Mouse (Mus musculus) monocyte, adult 59 days (primary cell): ENCODE measurements around the gene Ethe1. TPM values are rescaled to one million over a fixed set of nuclear protein-coding genes. Genes with fewer than 3 reads are reported as not detected.

Source experiments
- total RNA-seq, 2 experiments: library from RNA; stranded (reverse); gene quantifications; one replicate each; pipeline ENCODE4 v1.2.4; 2023

Gene Ethe1
- total RNA-seq = 10 to 100 TPM; 34.1 to 40.4 TPM

DNA sequence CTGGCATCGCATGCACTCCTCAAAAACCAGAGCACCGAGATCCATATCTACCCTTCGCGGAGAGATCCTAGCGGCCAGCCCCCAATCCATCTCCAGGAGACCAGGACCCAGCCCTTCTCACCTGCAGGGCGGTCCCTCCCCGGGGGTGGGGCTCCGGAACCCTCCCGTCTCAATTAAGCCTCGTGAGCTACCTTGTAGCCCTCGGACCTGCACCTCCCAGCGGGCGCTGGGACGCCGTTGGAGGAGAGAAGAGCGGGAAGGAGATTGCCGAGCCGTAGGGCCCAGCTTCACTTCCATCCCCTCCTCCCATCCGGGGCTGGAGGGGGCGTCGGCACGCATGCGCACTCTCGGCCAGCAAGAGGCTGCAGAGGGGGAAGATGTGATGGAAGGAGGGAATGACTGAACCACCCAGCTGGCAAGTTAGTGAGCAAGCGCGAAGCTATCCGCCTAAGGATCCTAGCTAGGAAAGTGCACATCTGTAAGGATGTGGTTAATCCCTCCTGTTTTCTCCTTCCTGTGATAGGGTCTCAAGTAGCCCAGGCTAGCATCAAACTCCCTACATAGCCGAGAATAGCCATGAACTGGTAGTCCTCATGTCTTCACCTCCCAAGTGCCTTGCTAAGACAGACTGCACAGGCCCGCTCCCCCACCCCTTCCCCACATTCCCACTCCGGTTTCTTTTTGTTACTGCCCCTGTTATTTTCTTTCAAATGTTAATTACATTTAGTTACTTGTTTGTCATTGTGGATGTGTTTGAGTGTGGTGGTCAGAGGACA lies at the start of gene Ethe1, which contains the start of gene Zfp575:
TSS of gene Ethe1 (plus strand) at position 214 of the 776 bp plus-strand sequence.
TSS of gene Zfp575 (minus strand) at position 312 of the 776 bp plus-strand sequence.

DNA sequence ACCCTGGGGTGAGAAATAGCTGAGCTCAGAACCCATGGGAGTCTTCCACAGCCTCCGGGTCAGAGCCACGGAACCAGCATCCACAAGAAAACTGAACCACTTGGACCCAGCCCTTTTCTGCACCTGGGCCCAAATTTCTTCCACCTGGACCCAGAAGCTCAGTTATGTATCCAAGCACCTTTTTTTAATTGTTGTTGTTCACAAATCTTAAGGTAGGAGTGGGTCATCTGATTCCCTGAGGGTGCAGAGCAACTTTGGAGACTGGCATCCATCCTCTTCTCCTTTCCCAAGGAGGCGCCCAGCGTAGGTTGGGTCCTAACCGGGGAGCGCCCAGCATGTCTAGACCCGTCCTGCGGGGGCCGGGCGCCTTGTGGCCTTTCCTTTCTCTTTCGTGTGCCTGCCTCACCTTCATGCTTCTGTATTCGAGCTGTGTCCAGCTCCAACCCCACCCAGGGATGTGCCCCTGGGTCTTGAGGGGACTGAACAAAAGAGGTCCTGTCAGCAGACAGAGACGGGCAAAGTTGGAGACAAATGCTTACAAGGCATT lies 41.2 kb upstream of the Ethe1 start, which contains the start of the genes Pinlyp and Xrcc1:
TSS of gene Pinlyp (minus strand) at position 51 of the 547 bp plus-strand sequence.
TSS of gene Xrcc1 (plus strand) at position 222 of the 547 bp plus-strand sequence.

DNA sequence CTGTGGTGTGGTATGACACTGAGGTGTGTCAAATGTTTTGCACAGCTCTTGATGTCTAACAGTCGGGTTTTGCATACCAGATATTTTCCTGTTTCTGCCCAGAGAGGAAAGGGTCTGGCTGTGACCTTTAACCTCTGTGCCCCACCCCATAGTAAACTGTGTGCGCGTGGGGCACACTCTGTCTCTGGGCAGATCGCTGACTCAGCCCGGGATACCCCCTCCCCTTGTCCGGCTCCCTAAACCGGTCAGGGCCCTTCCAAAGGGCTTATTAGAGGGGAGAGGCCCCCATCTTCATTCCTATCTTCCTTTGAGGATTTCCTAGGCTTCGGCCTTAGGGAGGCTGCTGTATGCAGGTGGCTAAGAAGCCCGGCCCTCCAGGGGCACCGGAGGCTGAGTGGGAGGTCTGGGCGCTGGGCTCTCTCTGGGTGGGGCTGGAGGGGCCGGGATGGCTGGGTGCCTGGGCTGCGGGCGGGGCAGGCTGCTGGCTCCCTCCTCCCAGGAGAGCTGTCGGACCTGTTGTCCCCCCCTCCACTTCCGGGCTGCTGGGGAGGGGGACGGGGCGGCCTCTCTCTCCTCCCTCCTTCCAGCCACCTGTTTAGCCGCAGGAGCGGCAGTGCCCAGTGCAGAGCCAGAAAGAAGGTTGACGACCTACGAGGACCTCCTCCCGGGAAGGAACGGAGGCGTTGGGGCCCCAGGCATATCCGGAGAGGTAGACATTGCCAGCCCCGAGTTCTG lies 23.0 kb downstream of the Ethe1 start, which contains the start of gene Phldb3:
TSS of gene Phldb3 (plus strand) at position 620 of the 735 bp plus-strand sequence.

DNA sequence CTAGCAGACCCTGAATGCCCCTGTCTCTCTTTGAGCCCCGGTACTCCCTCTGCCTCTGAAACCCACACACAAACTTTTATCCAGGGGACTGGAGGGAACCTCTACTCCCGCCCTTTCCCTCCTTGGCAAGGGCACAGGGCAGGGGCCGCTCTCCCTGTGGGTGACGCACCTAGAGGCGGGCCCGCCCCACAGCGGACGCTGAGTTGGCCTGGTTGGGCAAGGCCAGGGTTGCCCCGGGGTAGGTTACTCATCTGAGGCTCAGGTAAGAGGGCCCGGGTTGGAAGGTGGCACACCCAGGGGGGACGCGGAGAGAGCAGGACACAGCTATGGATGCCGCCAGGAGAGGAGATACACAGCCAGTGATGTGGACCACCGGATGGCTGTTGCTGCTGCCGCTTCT lies 48.9 kb downstream of the Ethe1 start, which contains the start of gene Lypd3:
TSS of gene Lypd3 (plus strand) at position 287 of the 400 bp plus-strand sequence.

Other genes with a start within 250 kb of the Ethe1 start
- not detected for gene Lypd5, start 238.3 kb upstream of the Ethe1 start, total RNA-seq
- 10 to 100 TPM; 12.7 to 20.6 TPM for gene Kcnn4, start 217.3 kb upstream of the Ethe1 start, total RNA-seq
- 10 to 100 TPM; 55.8 to 62.5 TPM for gene Smg9, start 187.9 kb upstream of the Ethe1 start, total RNA-seq
- 1 to 10 TPM; 3.3 to 8.2 TPM for gene Irgc1, start 135.2 kb upstream of the Ethe1 start, total RNA-seq
- gene Plaur, start 125.1 kb upstream of the Ethe1 start, total RNA-seq = 100 to 1,000 TPM; 744 to 846 TPM
- gene Cadm4, start 105.5 kb upstream of the Ethe1 start, total RNA-seq = not detected
- gene Zfp428, start 80.5 kb upstream of the Ethe1 start, total RNA-seq = under 1 TPM; 0.55 to 0.61 TPM
- gene AC161166.1, start 75.1 kb upstream of the Ethe1 start, total RNA-seq = not detected
- gene Irgq, start 56.9 kb upstream of the Ethe1 start, total RNA-seq = 1 to 10 TPM; 6.0 to 6.3 TPM
- not detected for gene Pinlyp, start 41.4 kb upstream of the Ethe1 start, total RNA-seq
- gene Xrcc1, start 41.3 kb upstream of the Ethe1 start, total RNA-seq = 10 to 100 TPM; 35.1 to 39.1 TPM
- not detected for gene Zfp575, start 98 bp downstream of the Ethe1 start, total RNA-seq
- 1 to 10 TPM; 7.5 to 7.8 TPM for gene Phldb3, start 23.2 kb downstream of the Ethe1 start, total RNA-seq
- not detected for gene Lypd3, start 49.0 kb downstream of the Ethe1 start, total RNA-seq
- not detected for gene Tex101, start 89.1 kb downstream of the Ethe1 start, total RNA-seq
- gene BC049730, start 121.7 kb downstream of the Ethe1 start, total RNA-seq = under 1 TPM in 1 of 2 experiments, not detected in 1; 0.45 TPM
- under 1 TPM; 0.67 to 0.92 TPM for gene Gm4763, start 139.4 kb downstream of the Ethe1 start, total RNA-seq
- 100 to 1,000 TPM; 165 to 189 TPM for gene Cd177, start 172.8 kb downstream of the Ethe1 start, total RNA-seq
- not detected for gene Ceacam10, start 189.7 kb downstream of the Ethe1 start, total RNA-seq